Mouse (Mus musculus): Measurements from ENCODE around the gene Nt5c3b.

GRCm38 (mm10) chr11:100423836-100424235 lies 17.8 kb downstream of the Nt5c3b start:
- TF ChIP-seq HCFC1 (IDR thresholded peaks at IDR 0.05; ENCODE audit: borderline replicate concordance, insufficient read depth, low read length) (no peak), MAFK (IDR thresholded peaks at IDR 0.05; ENCODE audit: insufficient read depth, low read depth, low read length) (no peak), ZC3H11A (IDR thresholded peaks at IDR 0.05; ENCODE audit: borderline replicate concordance, low read depth, low read length) (no peak), ZNF384 (IDR thresholded peaks at IDR 0.05; ENCODE audit: low read depth, low read length) (no peak)
